Mouse (Mus musculus): Measurements from ENCODE around the gene Phf14. TPM values are rescaled to one million over a fixed set of nuclear protein-coding genes. Genes with fewer than 3 reads are reported as not detected.
A peak's percentile ranks its signal among the peaks of the same experiment; 100 is the strongest.

The Phf14 gene
- total RNA-seq, 1 experiment, result 22.6 TPM

DNA sequence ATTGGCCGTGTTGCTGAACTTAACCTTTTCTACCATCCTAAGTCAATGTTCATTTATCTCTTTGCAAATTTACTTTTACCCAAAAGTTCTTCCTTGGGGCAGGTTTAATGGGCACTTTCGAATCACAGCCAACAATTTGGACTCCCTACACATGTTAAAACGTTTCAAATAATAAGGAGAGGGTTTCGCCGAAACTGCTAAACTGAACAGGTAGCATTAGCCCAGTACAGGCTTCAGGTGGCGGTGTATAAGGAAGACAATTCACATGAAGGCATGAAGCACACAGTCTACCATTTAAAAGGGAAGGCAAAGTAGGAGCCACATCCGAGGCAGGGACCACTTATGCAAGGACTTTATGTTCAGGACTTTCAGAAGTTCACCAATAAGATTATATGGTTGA lies 561 bp downstream of the Phf14 start:
- peaks cover 0 to 2% of the 10 kb centered on the region in 2 experiments; a peak in 1 of 4 replicates for H3K4me1 ChIP-seq (ENCODE audit: control insufficient read depth in 2 of 2, insufficient read depth in 2 of 2, low read length in 2 of 2, poor library complexity in 1 of 2)
- DNase-seq (ENCODE audit: low read depth, low spot score), result peak; percentile 7
- no peak for TF ChIP-seq CHD2 (IDR thresholded peaks at IDR 0.05; ENCODE audit: low read depth, low read length)
- no peak for TF ChIP-seq ZNF384 (IDR thresholded peaks at IDR 0.05; ENCODE audit: low read depth, low read length)
- TF ChIP-seq HCFC1 (IDR thresholded peaks at IDR 0.05; ENCODE audit: borderline replicate concordance, insufficient read depth, low read length), result no peak
- no peak for TF ChIP-seq MAFK (IDR thresholded peaks at IDR 0.05; ENCODE audit: insufficient read depth, low read depth, low read length)
- no peak for TF ChIP-seq ZC3H11A (IDR thresholded peaks at IDR 0.05; ENCODE audit: borderline replicate concordance, low read depth, low read length)
- in situ Hi-C loops (cut with MboI; ENCODE audit: low sequenced_read_pairs in 2 of 2, unreplicated experiment in 2 of 2), result no loop called here
- H3K27ac ChIP-seq (ENCODE audit: insufficient read depth, low read depth, low read length, poor library complexity, severe bottlenecking), result no peak overlapping the region
- H3K36me3 ChIP-seq (ENCODE audit: control insufficient read depth, insufficient read depth, low read length, poor library complexity, severe bottlenecking), result peaks cover 5% of the 10 kb centered on the region
- H3K9ac ChIP-seq (ENCODE audit: insufficient read depth, low read depth, low read length, poor library complexity, severe bottlenecking), result peak overlapping the region; percentile 86
- H3K9me3 ChIP-seq (ENCODE audit: control insufficient read depth, insufficient read depth, low read depth, low read length), result no peaks in the 10 kb centered on the region
- peak overlapping the region; percentile 78 to 94 for H3K4me3 ChIP-seq (ENCODE audit: insufficient read depth in 1 of 2, low read depth in 1 of 2, low read length in 2 of 2, poor library complexity in 1 of 2, severe bottlenecking in 1 of 2)

DNA sequence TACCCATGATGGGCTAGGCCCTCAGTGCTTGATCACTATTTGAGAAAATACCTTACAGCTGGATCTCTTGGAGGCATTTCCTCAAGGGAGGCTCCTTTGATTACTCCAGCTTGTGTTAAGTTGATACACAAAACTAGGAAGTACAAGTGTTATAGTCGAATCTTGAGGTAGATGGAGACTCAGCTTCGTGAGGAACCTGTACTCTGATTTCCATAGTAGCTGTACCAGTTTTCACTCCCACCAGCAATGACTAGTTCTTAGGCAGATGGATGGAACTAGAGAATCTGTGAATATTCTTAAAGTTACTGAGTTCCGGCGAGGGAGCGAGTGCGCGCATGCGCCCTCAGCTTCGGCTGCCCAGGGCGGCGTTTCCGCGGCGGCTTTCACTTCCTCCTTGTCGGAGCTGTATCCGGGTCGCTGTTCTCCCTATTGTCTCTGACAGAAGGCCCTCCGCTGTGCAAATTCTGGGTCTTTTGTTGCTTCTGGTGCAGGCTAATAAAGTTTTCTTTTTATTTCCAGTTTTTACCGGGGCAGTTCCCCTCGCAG lies 18.0 kb downstream of the Phf14 start:
- H3K9me3 ChIP-seq (ENCODE audit: control insufficient read depth, insufficient read depth, low read depth, low read length), result no peaks in the 10 kb centered on the region
- no peaks in the 10 kb centered on the region for H3K4me1 ChIP-seq (ENCODE audit: control insufficient read depth in 2 of 2, insufficient read depth in 2 of 2, low read length in 2 of 2, poor library complexity in 1 of 2)
- peak overlapping the region; percentile 44; the same call in 1 of the 2 replicates for H3K27ac ChIP-seq (ENCODE audit: insufficient read depth, low read depth, low read length, poor library complexity, severe bottlenecking)
- in situ Hi-C loops (cut with MboI; ENCODE audit: low sequenced_read_pairs in 2 of 2, unreplicated experiment in 2 of 2), result no loop called here
- peak overlapping the region; percentile 89 for H3K9ac ChIP-seq (ENCODE audit: insufficient read depth, low read depth, low read length, poor library complexity, severe bottlenecking)
- peaks cover 3% of the 10 kb centered on the region; the same call in 1 of the 2 replicates for H3K36me3 ChIP-seq (ENCODE audit: control insufficient read depth, insufficient read depth, low read length, poor library complexity, severe bottlenecking)
- TF ChIP-seq CHD2 (IDR thresholded peaks at IDR 0.05; ENCODE audit: low read depth, low read length), result no peak
- no peak for TF ChIP-seq ZNF384 (IDR thresholded peaks at IDR 0.05; ENCODE audit: low read depth, low read length)
- TF ChIP-seq MAFK (IDR thresholded peaks at IDR 0.05; ENCODE audit: insufficient read depth, low read depth, low read length), result no peak
- 0 out of 2 replicates have a peak, but pooled peaks have one; percentile 25 for TF ChIP-seq HCFC1 (IDR thresholded peaks at IDR 0.05; ENCODE audit: borderline replicate concordance, insufficient read depth, low read length)
- TF ChIP-seq ZC3H11A (IDR thresholded peaks at IDR 0.05; ENCODE audit: borderline replicate concordance, low read depth, low read length), result no peak
- DNase-seq (ENCODE audit: low read depth, low spot score), result peak; percentile 65
- peak overlapping the region; percentile 66 to 79 for H3K4me3 ChIP-seq (ENCODE audit: insufficient read depth in 1 of 2, low read depth in 1 of 2, low read length in 2 of 2, poor library complexity in 1 of 2, severe bottlenecking in 1 of 2)

DNA sequence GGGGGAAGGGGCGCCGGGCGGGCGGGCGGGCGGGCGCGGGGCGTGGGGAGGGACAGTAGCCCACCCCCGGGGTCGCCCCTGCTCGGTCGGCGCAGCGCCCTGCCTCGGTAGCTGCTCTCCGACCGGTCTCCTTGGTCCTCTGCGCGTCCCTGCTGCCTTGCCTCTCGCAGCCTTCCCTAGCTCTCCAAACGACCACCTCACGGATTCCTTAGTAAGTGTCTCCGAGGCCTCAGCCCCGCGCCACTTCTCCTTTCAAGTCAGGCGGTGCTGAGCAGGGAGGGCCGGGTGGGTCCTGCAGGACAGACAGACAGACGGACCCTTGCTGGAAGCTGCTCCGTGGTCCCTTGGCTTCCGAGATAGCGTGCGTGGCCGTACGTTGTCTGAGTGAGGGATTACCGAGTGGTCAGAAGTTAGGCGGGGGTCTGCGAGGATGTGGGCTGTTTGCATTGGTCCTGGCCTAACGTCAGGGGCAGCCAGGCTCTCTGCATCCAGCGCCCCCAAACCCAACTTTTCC lies 18.5 kb downstream of the Phf14 start:
- Histone ChIP-seq H3K4me1 (ENCODE audit: control insufficient read depth in 2 of 2, insufficient read depth in 2 of 2, low read length in 2 of 2, poor library complexity in 1 of 2) (no peaks in the 10 kb centered on the region), H3K9me3 (ENCODE audit: control insufficient read depth, insufficient read depth, low read depth, low read length) (no peaks in the 10 kb centered on the region), H3K9ac (ENCODE audit: insufficient read depth, low read depth, low read length, poor library complexity, severe bottlenecking) (peak overlapping the region; percentile 89), H3K27ac (ENCODE audit: insufficient read depth, low read depth, low read length, poor library complexity, severe bottlenecking) (peak overlapping the region; percentile 44), H3K36me3 (ENCODE audit: control insufficient read depth, insufficient read depth, low read length, poor library complexity, severe bottlenecking) (peaks cover 3% of the 10 kb centered on the region; the same call in 1 of the 2 replicates), H3K4me3 (ENCODE audit: insufficient read depth in 1 of 2, low read depth in 1 of 2, low read length in 2 of 2, poor library complexity in 1 of 2, severe bottlenecking in 1 of 2) (peak overlapping the region; percentile 66 to 79)
- TF ChIP-seq MAFK (IDR thresholded peaks at IDR 0.05; ENCODE audit: insufficient read depth, low read depth, low read length) (no peak), ZNF384 (IDR thresholded peaks at IDR 0.05; ENCODE audit: low read depth, low read length) (no peak), HCFC1 (IDR thresholded peaks at IDR 0.05; ENCODE audit: borderline replicate concordance, insufficient read depth, low read length) (no peak), ZC3H11A (IDR thresholded peaks at IDR 0.05; ENCODE audit: borderline replicate concordance, low read depth, low read length) (no peak), CHD2 (IDR thresholded peaks at IDR 0.05; ENCODE audit: low read depth, low read length) (no peak)
- no peak for DNase-seq (ENCODE audit: low read depth, low spot score)
- in situ Hi-C loops (cut with MboI; ENCODE audit: low sequenced_read_pairs in 2 of 2, unreplicated experiment in 2 of 2), result no loop called here

DNA sequence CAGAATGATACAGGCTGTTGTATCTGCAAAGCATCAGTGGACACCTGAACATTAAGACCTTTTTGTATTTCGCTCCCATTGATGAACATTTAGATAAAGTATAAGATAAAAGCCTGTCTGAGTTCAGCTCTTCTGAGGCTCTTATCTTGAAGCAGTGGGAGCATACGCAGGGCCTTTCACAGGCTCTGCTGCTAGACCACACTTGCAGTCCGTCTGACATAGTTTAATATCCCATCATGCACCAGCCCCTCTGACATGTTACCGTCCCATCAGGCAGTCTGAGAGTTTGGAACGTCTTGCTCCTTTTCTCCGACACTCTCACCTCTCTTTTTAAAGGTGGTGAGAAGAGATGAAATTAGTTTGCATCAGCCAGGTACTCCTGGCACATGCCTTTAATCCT lies 19.9 kb downstream of the Phf14 start:
- Histone ChIP-seq H3K27ac (ENCODE audit: insufficient read depth, low read depth, low read length, poor library complexity, severe bottlenecking) (no peak overlapping the region), H3K9ac (ENCODE audit: insufficient read depth, low read depth, low read length, poor library complexity, severe bottlenecking) (no peak overlapping the region), H3K4me1 (ENCODE audit: control insufficient read depth in 2 of 2, insufficient read depth in 2 of 2, low read length in 2 of 2, poor library complexity in 1 of 2) (no peaks in the 10 kb centered on the region), H3K36me3 (ENCODE audit: control insufficient read depth, insufficient read depth, low read length, poor library complexity, severe bottlenecking) (peaks cover 3% of the 10 kb centered on the region; the same call in 1 of the 2 replicates), H3K4me3 (ENCODE audit: insufficient read depth in 1 of 2, low read depth in 1 of 2, low read length in 2 of 2, poor library complexity in 1 of 2, severe bottlenecking in 1 of 2) (no peak overlapping the region), H3K9me3 (ENCODE audit: control insufficient read depth, insufficient read depth, low read depth, low read length) (no peaks in the 10 kb centered on the region)
- no peak for DNase-seq (ENCODE audit: low read depth, low spot score)
- in situ Hi-C loops (cut with MboI; ENCODE audit: low sequenced_read_pairs in 2 of 2, unreplicated experiment in 2 of 2), result no loop called here
- TF ChIP-seq ZNF384 (IDR thresholded peaks at IDR 0.05; ENCODE audit: low read depth, low read length) (no peak), HCFC1 (IDR thresholded peaks at IDR 0.05; ENCODE audit: borderline replicate concordance, insufficient read depth, low read length) (no peak)
